ENCODE assay signal across 25 mouse cellular contexts in the genomic region with DNA sequence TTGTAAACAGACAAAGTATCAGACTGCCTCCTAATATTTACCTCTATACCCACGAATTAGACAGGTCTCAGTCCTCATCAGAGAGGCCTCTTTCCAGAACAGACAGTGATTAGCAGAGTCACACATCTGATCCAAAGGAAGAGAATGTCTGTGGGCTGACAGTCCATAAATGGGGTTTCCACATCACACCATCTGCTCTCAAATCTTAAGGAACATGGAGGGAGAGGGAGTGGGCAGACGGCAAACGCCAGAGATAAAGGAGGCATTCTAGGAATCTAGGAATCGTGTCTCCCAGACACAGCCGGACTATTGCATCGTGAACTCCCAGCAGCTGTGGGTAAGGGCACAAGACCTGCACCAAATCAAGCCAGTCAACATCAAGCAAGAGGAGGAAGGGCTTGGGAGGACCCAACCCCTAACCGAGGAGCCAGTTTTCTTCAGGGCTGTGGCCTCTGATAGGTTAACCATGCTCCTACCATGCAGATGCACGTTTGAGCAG.
DNase-seq lines count a peak whose midpoint lies in the region; ATAC-seq and TF ChIP-seq lines count a peak whose summit lies in the region.
"Had no signal": no experiment of that assay in that cellular context is flagged by ENCODE, and none has a peak within 500 bp of the region (broad histone marks: within the 10 kb centered on the region; RNA-seq: fewer than 3 reads in every experiment).

No protein-coding gene starts in this region.

- H3K4me2 ChIP-seq in intestine, postnatal 0 days (replicated peaks; ENCODE audit: low read depth), result no peak overlapping the region
- H3K4me2 ChIP-seq: embryonic facial prominence, embryonic 12.5 days; forebrain, embryonic 12.5 days; heart, embryonic 11.5 days; heart, embryonic 15.5 days; hindbrain, embryonic 13.5 days had no signal

- H3K4me3 ChIP-seq in left cerebral cortex, adult 2 months, result no peak overlapping the region
- H3K4me3 ChIP-seq in intestine, postnatal 0 days (ENCODE audit: low read depth, low read length), result no peak overlapping the region
- H3K4me3 ChIP-seq: embryonic facial prominence, embryonic 12.5 days; forebrain, embryonic 12.5 days; heart, adult 2 months; heart, embryonic 15.5 days; hindbrain, embryonic 13.5 days had no signal

- TF ChIP-seq CTCF in left cerebral cortex, adult 2 months (IDR thresholded peaks at IDR 0.05), result no peak
- no peak for TF ChIP-seq CTCF in intestine, postnatal 0 days (IDR thresholded peaks at IDR 0.05; ENCODE audit: low read depth)

- no peak overlapping the region for H3K9ac ChIP-seq in intestine, postnatal 0 days (ENCODE audit: low read depth, low read length)
- H3K9ac ChIP-seq: embryonic facial prominence, embryonic 12.5 days; forebrain, embryonic 12.5 days; heart, embryonic 15.5 days; hindbrain, embryonic 13.5 days had no signal

- H3K4me1 ChIP-seq in intestine, postnatal 0 days (replicated peaks; ENCODE audit: control insufficient read depth, insufficient read depth, low read length), result no peaks in the 10 kb centered on the region

- peak; percentile 85 for ATAC-seq in frontal cortex, adult (ENCODE audit: low TSS enrichment)
- ATAC-seq in intestine, postnatal 0 days, result no peak
- ATAC-seq: CD4-positive, CD25-positive, alpha-beta regulatory T cell, adult 4 months; forebrain, embryonic 16.5 days had no signal

- H3K27me3 ChIP-seq in intestine, postnatal 0 days (replicated peaks; ENCODE audit: control insufficient read depth, insufficient read depth, low read length), result no peaks in the 10 kb centered on the region
- H3K27me3 ChIP-seq: embryonic facial prominence, embryonic 12.5 days; forebrain, embryonic 12.5 days; hindbrain, embryonic 13.5 days had no signal

- no peak for DNase-seq in frontal cortex, postnatal 25 days (ENCODE audit: low spot score in 2 of 2)
- DNase-seq in left cerebral cortex, postnatal 14 days (ENCODE audit: low spot score in 2 of 2), result peak; percentile 37 to 53
- no peak for DNase-seq in left cerebral cortex, adult 2 months (ENCODE audit: extremely low spot score in 1 of 2, low spot score in 2 of 2)
- peak; percentile 30 to 33 for DNase-seq in right cerebral cortex, adult 2 months (ENCODE audit: low spot score in 2 of 2)
- DNase-seq in right cerebral cortex, postnatal 14 days, result no peak
- DNase-seq in yolk sac, embryonic 10.5 days (ENCODE audit: low spot score), result peak; percentile 30
- DNase-seq: adrenal gland, adult 8-10 months; adrenal gland, postnatal 36 days; B cell, adult 2 months; cerebellum, adult 11 months; cerebellum, adult 8-10 months; cerebellum, postnatal 14 days; gastrocnemius, postnatal 14 days; heart, adult 2 months; heart, postnatal 14 days had no signal

- H3K9me3 ChIP-seq in intestine, postnatal 0 days (ENCODE audit: control insufficient read depth), result no peaks in the 10 kb centered on the region
- H3K9me3 ChIP-seq: embryonic facial prominence, embryonic 12.5 days; forebrain, embryonic 12.5 days; G1E; heart, embryonic 15.5 days; hindbrain, embryonic 13.5 days had no signal

- no peaks in the 10 kb centered on the region for H3K36me3 ChIP-seq in intestine, postnatal 0 days (ENCODE audit: control insufficient read depth, insufficient read depth)
- H3K36me3 ChIP-seq: embryonic facial prominence, embryonic 12.5 days; forebrain, embryonic 12.5 days; G1E; heart, embryonic 15.5 days; hindbrain, embryonic 13.5 days had no signal

- 31% methylated on average over 8 of the region's 8 CpGs for WGBS in intestine, postnatal 0 days

- intact Hi-C loops in left cerebral cortex, postnatal 14 days (cut with DNase I), result no loop called here
- intact Hi-C loops in left cerebral cortex, adult 2 months (cut with DNase I), result loop anchor here (5.0 kb wide), 1 partner anchor 53 kb away; no protein-coding TSS in a partner anchor

- H3K27ac ChIP-seq in left cerebral cortex, adult 2 months, result no peak overlapping the region
- no peak overlapping the region for H3K27ac ChIP-seq in intestine, postnatal 0 days (ENCODE audit: low read depth, low read length)
- H3K27ac ChIP-seq: embryonic facial prominence, embryonic 12.5 days; forebrain, embryonic 12.5 days; heart, adult 2 months; heart, embryonic 15.5 days; hindbrain, embryonic 13.5 days had no signal

Comparison
In these comparisons a context has a peak if more than half of its experiments do, and no peak if none do; other contexts are left out.
1. DNase-seq: peak in left cerebral cortex, postnatal 14 days (2 of 2), right cerebral cortex, adult 2 months (2 of 2) and yolk sac, embryonic 10.5 days (single experiment); none in frontal cortex, postnatal 25 days (0 of 2), left cerebral cortex, adult 2 months (0 of 2) and right cerebral cortex, postnatal 14 days (single experiment).